Mouse (Mus musculus) thymus, adult 2 months (tissue): ENCODE results near the gene Daam2.

Experiments
- CTCF ChIP-seq: fragments of 200-500 bp; IDR thresholded peaks from 2 replicates; pipeline ENCODE4 v1.5.1; 2012; ENCODE audit warnings: mild to moderate bottlenecking, control low read depth, low read length, moderate library complexity, borderline replicate concordance; ENCODE audit not compliant: control insufficient read depth, poor library complexity, insufficient read depth; ENCODE audit errors: extremely low read depth
- POLR2A ChIP-seq: fragments of 200-500 bp; IDR thresholded peaks from 2 replicates; pipeline ENCODE4 v1.6.1; 2012; ENCODE audit warnings: mild to moderate bottlenecking, low read length, control low read depth, moderate library complexity; ENCODE audit not compliant: control insufficient read depth, poor library complexity, insufficient read depth; ENCODE audit errors: extremely low read depth

GRCm38 (mm10) chr17:49464884-49465283 lies 99.3 kb downstream of the Daam2 start:
- no peak for TF ChIP-seq POLR2A
- no peak for TF ChIP-seq CTCF
